Mouse (Mus musculus): ENCODE results near the gene Mpdz. TPM values are rescaled to one million over a fixed set of nuclear protein-coding genes. Genes with fewer than 3 reads are reported as not detected.

Mpdz gene
- total and polyA plus RNA-seq, 2 experiments from 2014 or later: 9.2 to 38.4 TPM

GRCm38 (mm10) chr4:81252859-81253780 lies 189.5 kb downstream of the Mpdz start:
- Histone ChIP-seq H3K27me3 (ENCODE audit: control insufficient read depth, insufficient read depth, low read length) (no peaks in the 10 kb centered on the region), H3K4me2 (ENCODE audit: low read depth, low read length) (no peak overlapping the region), H3K4me3 (ENCODE audit: low read depth, low read length) (no peak overlapping the region), H3K9me3 (replicated peaks; ENCODE audit: control insufficient read depth, low read length) (no peaks in the 10 kb centered on the region), H3K27ac (ENCODE audit: low read depth) (no peak overlapping the region), H3K4me1 (ENCODE audit: control insufficient read depth, insufficient read depth) (no peaks in the 10 kb centered on the region), H3K9ac (replicated peaks; ENCODE audit: low read depth, low read length) (no peak overlapping the region), H3K36me3 (replicated peaks; ENCODE audit: control insufficient read depth, insufficient read depth, low read length) (no peaks in the 10 kb centered on the region)
- WGBS: 70% methylated on average over 6 of the region's 6 CpGs
- ATAC-seq (ENCODE audit: insufficient read depth, low read depth) (no peak), DNase-seq (ENCODE audit: low spot score) (no peak)
- TF ChIP-seq EP300 (IDR thresholded peaks at IDR 0.05; ENCODE audit: low read depth) (no peak), CTCF (IDR thresholded peaks at IDR 0.05; ENCODE audit: low read depth) (no peak)

DNA sequence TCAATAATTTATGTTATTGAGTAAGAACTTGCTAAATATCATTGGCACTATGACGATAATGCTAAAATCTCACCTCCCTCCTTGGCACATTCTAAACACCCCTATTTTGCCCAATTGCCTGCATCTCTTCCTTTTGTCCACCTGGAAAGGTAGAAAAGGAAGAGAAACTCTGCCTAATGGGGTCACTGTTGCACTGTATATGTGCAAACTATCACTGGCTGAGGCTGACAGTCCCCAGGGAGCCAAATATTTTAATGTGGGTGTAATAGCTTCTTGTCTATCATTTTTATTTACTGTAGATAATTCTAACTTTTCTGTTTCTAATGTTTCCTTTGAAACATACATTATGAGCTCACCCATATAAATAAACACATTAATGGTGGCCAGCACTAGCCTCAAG lies 190.3 kb downstream of the Mpdz start:
- H3K36me3 ChIP-seq (replicated peaks; ENCODE audit: control insufficient read depth, insufficient read depth, low read length): no peaks in the 10 kb centered on the region
- no peak overlapping the region for H3K27ac ChIP-seq (ENCODE audit: low read depth)
- WGBS: 85% methylated on average over 1 of the region's 1 CpGs
- H3K4me3 ChIP-seq (ENCODE audit: low read depth, low read length): no peak overlapping the region
- ATAC-seq (ENCODE audit: insufficient read depth, low read depth): no peak
- peak overlapping the region; percentile 18; the same call in 1 of the 2 replicates for H3K4me2 ChIP-seq (ENCODE audit: low read depth, low read length)
- H3K9ac ChIP-seq (replicated peaks; ENCODE audit: low read depth, low read length): no peak overlapping the region
- H3K4me1 ChIP-seq (ENCODE audit: control insufficient read depth, insufficient read depth): no peaks in the 10 kb centered on the region
- no peaks in the 10 kb centered on the region for H3K9me3 ChIP-seq (replicated peaks; ENCODE audit: control insufficient read depth, low read length)
- DNase-seq (ENCODE audit: low spot score): no peak
- H3K27me3 ChIP-seq (ENCODE audit: control insufficient read depth, insufficient read depth, low read length): no peaks in the 10 kb centered on the region
- TF ChIP-seq CTCF (IDR thresholded peaks at IDR 0.05; ENCODE audit: low read depth) (peak; percentile 23; the same call in 1 of the 2 replicates), EP300 (IDR thresholded peaks at IDR 0.05; ENCODE audit: low read depth) (no peak)

DNA sequence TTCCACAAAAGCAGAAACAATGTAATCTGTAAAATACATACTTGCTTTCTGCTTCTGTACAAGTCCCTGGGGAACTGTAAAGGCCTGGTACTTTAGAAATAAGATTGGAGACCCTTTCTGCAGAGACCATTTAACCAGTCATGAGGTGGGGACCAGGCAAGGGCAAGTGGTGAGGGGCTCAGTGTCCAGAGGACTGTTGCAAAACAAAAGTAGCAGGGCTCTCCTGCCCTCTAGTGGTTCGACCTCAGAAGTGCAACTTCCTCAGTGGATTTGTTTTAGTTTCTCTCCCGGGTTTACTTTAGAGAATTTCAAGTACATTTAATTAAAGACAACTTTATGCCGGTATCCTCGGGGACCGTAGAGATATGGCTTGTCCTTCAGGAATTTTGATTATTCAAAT lies 190.7 kb downstream of the Mpdz start:
- Histone ChIP-seq H3K36me3 (replicated peaks; ENCODE audit: control insufficient read depth, insufficient read depth, low read length) (no peaks in the 10 kb centered on the region), H3K9ac (replicated peaks; ENCODE audit: low read depth, low read length) (no peak overlapping the region), H3K27ac (ENCODE audit: low read depth) (no peak overlapping the region), H3K9me3 (replicated peaks; ENCODE audit: control insufficient read depth, low read length) (no peaks in the 10 kb centered on the region), H3K4me3 (ENCODE audit: low read depth, low read length) (no peak overlapping the region), H3K4me2 (ENCODE audit: low read depth, low read length) (peak overlapping the region; percentile 18; the same call in 1 of the 2 replicates), H3K27me3 (ENCODE audit: control insufficient read depth, insufficient read depth, low read length) (no peaks in the 10 kb centered on the region), H3K4me1 (ENCODE audit: control insufficient read depth, insufficient read depth) (no peaks in the 10 kb centered on the region)
- ATAC-seq (ENCODE audit: insufficient read depth, low read depth): no peak
- DNase-seq (ENCODE audit: low spot score): no peak
- TF ChIP-seq CTCF (IDR thresholded peaks at IDR 0.05; ENCODE audit: low read depth) (peak; percentile 68), EP300 (IDR thresholded peaks at IDR 0.05; ENCODE audit: low read depth) (no peak)
- 9% methylated on average over 5 of the region's 5 CpGs for WGBS

DNA sequence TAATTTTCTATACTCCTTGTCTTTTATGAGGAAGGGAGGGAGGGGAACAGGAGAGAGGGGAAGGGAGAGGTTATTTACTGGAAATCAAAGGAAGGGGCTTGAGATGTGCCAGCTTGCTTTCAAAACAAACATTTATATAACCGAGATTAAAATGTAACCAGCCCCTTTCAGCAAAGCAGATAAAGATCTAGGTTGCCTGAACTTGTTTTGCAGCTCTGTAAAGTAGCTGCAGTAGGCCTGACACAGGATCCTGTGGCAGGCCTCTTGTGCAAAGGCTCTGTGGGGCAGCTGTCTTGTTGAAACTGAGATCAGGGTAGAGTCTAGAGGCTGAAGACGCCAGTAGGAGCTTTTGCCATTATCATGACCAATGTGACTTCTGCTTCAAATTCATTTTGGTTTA lies 193.4 kb downstream of the Mpdz start:
- Histone ChIP-seq H3K4me3 (ENCODE audit: low read depth, low read length) (no peak overlapping the region), H3K9ac (replicated peaks; ENCODE audit: low read depth, low read length) (no peak overlapping the region), H3K27me3 (ENCODE audit: control insufficient read depth, insufficient read depth, low read length) (no peaks in the 10 kb centered on the region), H3K27ac (ENCODE audit: low read depth) (no peak overlapping the region), H3K4me1 (ENCODE audit: control insufficient read depth, insufficient read depth) (no peaks in the 10 kb centered on the region), H3K9me3 (replicated peaks; ENCODE audit: control insufficient read depth, low read length) (no peaks in the 10 kb centered on the region), H3K36me3 (replicated peaks; ENCODE audit: control insufficient read depth, insufficient read depth, low read length) (no peaks in the 10 kb centered on the region), H3K4me2 (ENCODE audit: low read depth, low read length) (no peak overlapping the region)
- 55% methylated on average over 2 of the region's 2 CpGs for WGBS
- DNase-seq (ENCODE audit: low spot score) (no peak), ATAC-seq (ENCODE audit: insufficient read depth, low read depth) (no peak)
- TF ChIP-seq EP300 (IDR thresholded peaks at IDR 0.05; ENCODE audit: low read depth): no peak
- TF ChIP-seq CTCF (IDR thresholded peaks at IDR 0.05; ENCODE audit: low read depth): no peak

- H3K9me3 ChIP-seq (replicated peaks; ENCODE audit: control insufficient read depth, low read length): no peaks in the 10 kb centered on the region
- H3K36me3 ChIP-seq (replicated peaks; ENCODE audit: control insufficient read depth, insufficient read depth, low read length): no peaks in the 10 kb centered on the region
- WGBS: 63% methylated on average over 5 of the region's 5 CpGs
- H3K4me3 ChIP-seq (ENCODE audit: low read depth, low read length): no peak overlapping the region
- DNase-seq (ENCODE audit: low spot score): no peak
- H3K9ac ChIP-seq (replicated peaks; ENCODE audit: low read depth, low read length): no peak overlapping the region
- no peak for ATAC-seq (ENCODE audit: insufficient read depth, low read depth)
- no peak overlapping the region for H3K4me2 ChIP-seq (ENCODE audit: low read depth, low read length)
- no peaks in the 10 kb centered on the region for H3K27me3 ChIP-seq (ENCODE audit: control insufficient read depth, insufficient read depth, low read length)
- no peak for TF ChIP-seq EP300 (IDR thresholded peaks at IDR 0.05; ENCODE audit: low read depth)
- no peak for TF ChIP-seq CTCF (IDR thresholded peaks at IDR 0.05; ENCODE audit: low read depth)
- no peak overlapping the region for H3K27ac ChIP-seq (ENCODE audit: low read depth)
- no peaks in the 10 kb centered on the region for H3K4me1 ChIP-seq (ENCODE audit: control insufficient read depth, insufficient read depth)
These were observed 206.4 kb downstream of the Mpdz start for GRCm38 (mm10) chr4:81236227-81236626.

All from heart, postnatal 0 days (tissue).